Mouse (Mus musculus) spleen, adult 2 months (tissue): ENCODE measurements around the gene Chrm3.

Experiments used
- CTCF ChIP-seq: fragments of 200-500 bp; IDR thresholded peaks from 2 replicates; pipeline ENCODE4 v1.5.1; 2011; ENCODE audit warnings: mild to moderate bottlenecking, inconsistent platforms; ENCODE audit not compliant: insufficient read depth, insufficient read length, insufficient replicate concordance; ENCODE audit errors: extremely low read depth
- POLR2A ChIP-seq: fragments of 200-500 bp; IDR thresholded peaks from 2 replicates; pipeline ENCODE4 v1.6.1; 2011; ENCODE audit warnings: low read depth, low read length, inconsistent platforms

- TF ChIP-seq POLR2A (no peak), CTCF (no peak)
Observed at GRCm38 (mm10) chr13:10002916-10003315, 357.7 kb downstream of the Chrm3 start.
